Mouse (Mus musculus) heart, embryonic 13.5 days (tissue): Measurements from ENCODE around the gene Ppp1cb. TPM values are rescaled to one million over a fixed set of nuclear protein-coding genes. Genes with fewer than 3 reads are reported as not detected.
A peak's percentile ranks its signal among the peaks of the same experiment; 100 is the strongest.

Source experiments
- ATAC-seq: fragments of 200-750 bp; cut with Nextera tagmentation; 2 replicates; pipeline ENCODE4 v1.8.0; 2017; ENCODE audit warnings: moderate TSS enrichment; ENCODE audit not compliant: insufficient number of reproducible peaks, low FRiP score, low TSS enrichment; ENCODE audit errors: extremely low read depth
- H3K27ac ChIP-seq: fragments of 300-500 bp; sonication (generic); replicated peaks from 2 replicates; pipeline ENCODE4 v1.5.1; 2015; ENCODE audit warnings: moderate library complexity, mild to moderate bottlenecking, inconsistent platforms
- H3K27me3 ChIP-seq: fragments of 300-500 bp; sonication (generic); replicated peaks from 2 replicates; pipeline ENCODE4 v1.6.1; 2015; ENCODE audit warnings: mild to moderate bottlenecking, inconsistent platforms
- H3K36me3 ChIP-seq: fragments of 300-500 bp; sonication (generic); 2 replicates; pipeline ENCODE4 v1.6.1; 2015; ENCODE audit warnings: mild to moderate bottlenecking, inconsistent platforms
- H3K4me1 ChIP-seq: fragments of 300-500 bp; sonication (generic); 2 replicates; pipeline ENCODE4 v1.6.1; 2015; ENCODE audit warnings: inconsistent platforms
- H3K4me2 ChIP-seq: fragments of 300-500 bp; sonication (generic); 2 replicates; pipeline ENCODE4 v1.6.1; 2015; ENCODE audit warnings: inconsistent platforms, mild to moderate bottlenecking, moderate library complexity
- H3K4me3 ChIP-seq: fragments of 300-500 bp; sonication (generic); 2 replicates; pipeline ENCODE4 v1.5.1; 2015; ENCODE audit warnings: moderate library complexity, mild to moderate bottlenecking, inconsistent platforms
- H3K9ac ChIP-seq: fragments of 300-500 bp; sonication (generic); 2 replicates; pipeline ENCODE4 v1.6.1; 2015; ENCODE audit warnings: inconsistent platforms, mild to moderate bottlenecking, moderate library complexity
- H3K9me3 ChIP-seq: fragments of 300-500 bp; sonication (generic); 2 replicates; pipeline ENCODE4 v1.6.1; 2016; ENCODE audit warnings: inconsistent platforms
- WGBS: fragments of 180-500 bp; shearing (Covaris S2); methylation state at CpG from one replicate; pipeline ENCODE4 v1.1.7; 2015; ENCODE audit warnings: mixed read lengths; 5-methylcytosine and 5-hydroxymethylcytosine counted together
- polyA plus RNA-seq: library from polyadenylated mRNA; unstranded; fragments of >200 nt; fragmentation: Nextera tagmentation; extraction: Ambion mirVana; gene quantifications from 2 replicates; pipeline ENCODE4 v1.2.1, GENCODE M21; 2015

Gene Ppp1cb
- polyA plus RNA-seq, 1 experiment from 2014 or later, result 217 TPM

DNA sequence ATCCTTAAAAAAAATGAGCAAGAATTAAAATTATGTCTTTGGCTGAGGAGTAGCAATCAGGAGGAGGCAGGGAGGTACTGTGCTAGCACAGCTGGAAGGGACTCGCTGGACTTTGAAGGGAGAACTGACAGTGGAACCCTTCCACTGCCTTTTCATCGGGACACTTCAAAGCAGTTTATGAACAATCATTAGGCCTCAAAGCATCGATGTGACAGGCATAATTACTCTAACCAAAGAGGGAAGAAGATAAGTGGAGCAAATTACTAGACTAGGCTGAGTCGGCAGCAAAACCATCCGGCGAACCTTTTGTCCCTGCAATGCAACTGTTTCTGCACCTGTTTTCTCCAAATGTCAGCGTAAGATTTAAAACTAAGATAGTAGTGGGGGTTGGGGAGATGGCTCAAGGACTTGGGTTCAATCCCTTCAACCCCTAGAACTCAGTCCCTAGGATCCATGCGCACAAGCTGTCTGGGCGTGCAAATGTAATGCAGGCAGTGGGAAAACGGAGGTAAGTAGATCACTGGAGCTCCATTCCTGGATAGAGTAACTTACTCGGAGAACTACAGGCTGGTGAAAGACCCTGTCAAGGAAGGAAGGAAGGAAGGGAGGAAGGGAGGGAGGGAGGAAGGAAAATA lies 13.2 kb upstream of the Ppp1cb start:
- no peaks in the 10 kb centered on the region for H3K27me3 ChIP-seq
- no peaks in the 10 kb centered on the region for H3K9me3 ChIP-seq
- no peak for ATAC-seq
- no peak overlapping the region for H3K4me2 ChIP-seq
- no peak overlapping the region for H3K4me3 ChIP-seq
- no peak overlapping the region for H3K27ac ChIP-seq
- 67% methylated on average over 11 of the region's 11 CpGs for WGBS
- no peak overlapping the region for H3K9ac ChIP-seq
- peaks cover 11% of the 10 kb centered on the region for H3K4me1 ChIP-seq
- no peaks in the 10 kb centered on the region for H3K36me3 ChIP-seq

DNA sequence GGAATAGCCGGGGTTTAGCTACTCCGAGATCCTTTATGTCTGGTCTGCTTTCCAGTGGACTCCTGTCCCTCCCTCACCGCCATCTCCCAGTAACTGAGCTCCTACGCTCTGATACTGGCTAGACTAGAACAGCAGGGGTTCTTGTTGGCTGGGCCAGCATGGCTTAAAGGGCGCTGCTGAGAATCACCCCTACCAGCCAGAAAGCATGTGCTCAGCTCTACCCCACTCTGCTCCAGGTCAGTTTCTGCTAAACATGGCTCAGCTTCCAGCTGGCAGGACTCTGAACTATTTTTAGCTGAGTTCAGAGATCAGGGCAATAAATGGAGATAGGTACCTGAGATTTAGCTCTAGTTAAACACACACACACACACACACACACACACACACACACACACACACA lies 12.2 kb upstream of the Ppp1cb start:
- 0 out of 2 replicates have a peak overlapping the region, but pooled peaks have one; percentile 34 for H3K9ac ChIP-seq
- H3K27me3 ChIP-seq, result no peaks in the 10 kb centered on the region
- H3K36me3 ChIP-seq, result no peaks in the 10 kb centered on the region
- H3K27ac ChIP-seq, result peak overlapping the region; percentile 65
- WGBS, result 35% methylated on average over 5 of the region's 5 CpGs
- peaks cover 11% of the 10 kb centered on the region for H3K4me1 ChIP-seq
- no peaks in the 10 kb centered on the region for H3K9me3 ChIP-seq
- peak overlapping the region; percentile 24; the same call in 1 of the 2 replicates for H3K4me2 ChIP-seq
- ATAC-seq, result 0 out of 2 replicates have a peak, but pooled peaks have one; percentile 42
- H3K4me3 ChIP-seq, result no peak overlapping the region

DNA sequence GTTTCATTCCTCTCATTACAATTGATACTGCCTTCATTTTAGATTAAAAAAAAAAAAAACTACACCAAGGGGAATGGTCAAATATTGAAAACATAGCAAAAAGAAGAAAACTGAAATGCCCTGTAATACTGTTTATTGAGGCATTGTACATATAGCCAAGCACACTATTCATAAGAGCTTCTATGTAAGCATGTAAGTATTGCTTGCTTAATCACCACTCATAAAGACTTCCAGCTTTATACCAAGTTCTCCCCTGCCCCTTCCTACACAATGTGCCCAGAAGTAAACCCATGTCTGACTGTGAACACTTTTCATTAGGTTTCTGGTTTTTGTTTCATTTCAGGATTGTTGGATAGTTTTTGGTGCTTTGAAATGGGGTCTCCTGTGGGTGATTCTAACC lies 11.8 kb upstream of the Ppp1cb start:
- no peaks in the 10 kb centered on the region for H3K9me3 ChIP-seq
- H3K4me1 ChIP-seq, result peaks cover 11% of the 10 kb centered on the region
- H3K9ac ChIP-seq, result no peak overlapping the region
- no peak overlapping the region for H3K4me3 ChIP-seq
- H3K27me3 ChIP-seq, result no peaks in the 10 kb centered on the region
- 0 out of 2 replicates have a peak overlapping the region, but pooled peaks have one; percentile 24 for H3K27ac ChIP-seq
- H3K4me2 ChIP-seq, result no peak overlapping the region
- no peaks in the 10 kb centered on the region for H3K36me3 ChIP-seq
- no peak for ATAC-seq

DNA sequence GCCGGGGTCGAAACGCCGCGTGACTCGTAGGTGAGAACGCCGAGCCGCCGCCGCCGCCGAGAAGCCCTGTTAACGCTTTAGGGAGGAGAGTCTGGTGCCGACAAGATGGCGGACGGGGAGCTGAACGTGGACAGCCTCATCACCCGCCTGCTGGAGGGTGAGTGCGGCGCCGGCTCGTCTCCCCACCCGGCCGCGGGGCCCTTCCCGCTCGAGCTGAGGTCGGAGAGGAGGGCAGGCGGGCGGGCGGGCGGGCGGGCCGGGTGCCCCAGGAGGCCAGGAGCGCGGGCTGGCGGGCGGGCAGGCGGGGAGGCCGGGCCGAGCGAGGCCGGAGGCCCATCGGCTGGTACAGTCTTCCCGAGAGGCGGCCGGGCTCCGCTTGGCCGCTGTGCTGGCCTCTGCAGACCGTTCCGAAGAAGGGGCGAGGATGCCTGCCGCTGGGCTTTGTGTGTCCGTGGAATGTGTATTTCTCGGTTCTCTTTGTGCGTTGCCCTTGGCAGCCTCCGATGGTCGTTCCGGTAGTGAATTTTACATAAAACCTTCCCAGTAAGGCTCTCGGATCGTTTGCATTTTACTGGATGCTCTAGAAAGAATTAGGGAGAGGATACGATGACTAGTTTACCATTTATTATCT lies 723 bp downstream of the Ppp1cb start:
- Histone ChIP-seq H3K9me3 (no peaks in the 10 kb centered on the region), H3K4me2 (peak overlapping the region; percentile 65), H3K4me1 (peaks cover 36% of the 10 kb centered on the region), H3K27ac (peak overlapping the region; percentile 100), H3K4me3 (peak overlapping the region; percentile 95), H3K36me3 (no peaks in the 10 kb centered on the region), H3K9ac (peak overlapping the region; percentile 100), H3K27me3 (no peaks in the 10 kb centered on the region)
- under 1% methylated on average over 60 of the region's 63 CpGs for WGBS
- peak; percentile 62 for ATAC-seq

DNA sequence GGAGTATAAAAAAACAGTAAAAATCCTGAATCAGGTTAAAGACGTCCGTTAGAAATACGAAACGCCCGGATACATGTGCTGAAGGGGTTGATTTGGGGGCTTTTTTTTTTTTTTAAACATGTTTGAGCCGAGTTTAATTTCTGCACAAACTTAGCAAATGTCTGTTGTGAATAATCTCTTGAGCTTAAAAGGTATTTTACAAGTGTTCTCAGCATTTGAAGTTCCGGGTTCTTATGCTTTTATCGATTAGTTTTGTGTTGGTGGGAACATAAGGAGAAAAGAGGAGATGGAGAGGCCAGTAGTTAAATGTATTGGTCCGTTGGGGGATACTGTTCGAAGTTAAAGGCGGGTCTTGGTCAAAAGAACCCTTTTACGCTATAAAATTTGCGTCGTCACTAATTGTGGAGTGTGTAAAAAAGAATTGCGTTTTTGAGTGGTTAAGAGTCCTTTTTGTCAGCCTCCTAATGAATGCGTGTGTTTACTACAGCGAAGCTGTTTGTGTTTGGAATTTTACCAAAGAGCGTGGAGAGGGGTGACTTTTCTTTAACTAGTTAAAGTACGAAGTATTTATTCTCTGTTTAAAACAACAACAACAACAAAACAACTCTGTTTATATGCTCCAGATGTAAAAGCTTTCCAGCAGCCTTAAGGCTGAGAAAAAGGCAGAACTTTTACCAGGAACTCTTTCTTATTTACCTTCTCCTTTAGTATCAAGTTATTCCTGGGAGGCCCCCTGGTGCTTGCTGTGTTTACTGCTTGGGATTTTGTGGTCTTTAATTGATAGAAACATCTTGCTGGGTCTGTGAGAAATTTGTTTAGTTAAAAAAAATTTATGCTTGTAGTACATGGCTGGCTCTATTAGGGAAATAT lies 1.5 kb downstream of the Ppp1cb start:
- Histone ChIP-seq H3K27me3 (no peaks in the 10 kb centered on the region), H3K9ac (peak overlapping the region; percentile 100), H3K9me3 (no peaks in the 10 kb centered on the region), H3K4me3 (peak overlapping the region; percentile 95), H3K4me2 (peak overlapping the region; percentile 65), H3K36me3 (no peaks in the 10 kb centered on the region), H3K4me1 (peaks cover 40% of the 10 kb centered on the region), H3K27ac (peak overlapping the region; percentile 100)
- ATAC-seq, result no peak
- WGBS, result under 1% methylated on average over 19 of the region's 19 CpGs

DNA sequence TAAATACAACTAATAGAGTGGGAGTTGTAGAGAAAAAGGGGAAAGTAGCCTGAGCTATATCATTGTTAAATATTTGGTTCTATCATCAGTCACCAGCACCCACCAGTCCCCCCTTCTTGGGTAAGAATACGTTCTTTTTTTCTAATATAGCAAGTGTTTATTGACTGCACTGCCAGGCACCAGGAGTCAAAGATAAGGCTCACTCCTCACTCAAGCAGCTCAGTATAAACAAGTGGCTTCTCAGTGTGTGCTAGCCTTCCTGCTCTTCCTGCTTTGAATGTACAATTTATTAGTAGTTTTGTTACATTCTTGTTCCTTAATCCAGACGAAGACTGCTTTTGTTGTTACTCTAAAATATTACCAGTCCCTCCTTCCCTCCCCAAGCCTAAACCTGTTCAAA lies 2.3 kb downstream of the Ppp1cb start:
- peak overlapping the region; percentile 48; the same call in 1 of the 2 replicates for H3K27ac ChIP-seq
- H3K9me3 ChIP-seq, result no peaks in the 10 kb centered on the region
- H3K9ac ChIP-seq, result peak overlapping the region; percentile 66
- H3K4me1 ChIP-seq, result peaks cover 44% of the 10 kb centered on the region
- 11% methylated on average over 2 of the region's 2 CpGs for WGBS
- no peaks in the 10 kb centered on the region for H3K36me3 ChIP-seq
- H3K4me3 ChIP-seq, result peak overlapping the region; percentile 95
- H3K4me2 ChIP-seq, result peak overlapping the region; percentile 65
- no peak for ATAC-seq
- no peaks in the 10 kb centered on the region for H3K27me3 ChIP-seq

DNA sequence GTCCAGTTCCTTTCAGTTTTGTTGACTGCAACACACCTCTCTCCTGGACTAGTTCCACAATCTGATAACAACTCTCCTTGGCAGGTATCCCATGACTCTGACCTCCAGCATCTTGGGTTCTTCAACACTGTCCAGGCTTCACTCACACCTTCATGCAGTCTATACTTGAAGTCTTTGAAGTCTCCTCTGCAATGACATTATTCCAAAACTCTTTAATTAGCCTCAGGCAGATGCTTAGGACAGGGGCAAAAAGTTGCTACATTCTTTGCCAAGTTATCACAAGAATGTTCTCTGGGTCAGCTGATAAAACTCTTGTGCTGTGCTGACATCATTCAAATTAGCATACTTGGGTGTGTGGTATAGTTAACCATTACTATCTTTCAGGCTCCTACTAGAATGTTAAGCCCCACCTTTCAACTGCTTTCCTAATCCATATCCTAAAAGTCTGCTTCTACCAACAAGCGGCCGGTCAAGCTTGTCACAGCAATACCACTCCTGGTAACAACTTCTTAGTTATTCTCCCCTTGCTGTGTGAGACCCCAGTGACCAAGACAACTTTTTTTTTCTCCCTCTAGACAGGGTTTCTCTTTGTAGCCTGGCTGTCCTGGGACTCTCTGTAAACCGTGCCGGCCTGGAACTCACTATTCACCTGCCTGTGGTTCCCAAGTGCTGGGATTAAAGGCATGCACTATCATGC lies 13.8 kb downstream of the Ppp1cb start:
- 40% methylated on average over 4 of the region's 4 CpGs for WGBS
- 0 out of 2 replicates have a peak, but pooled peaks cover 3% of the 10 kb centered on the region for H3K36me3 ChIP-seq
- peak overlapping the region; percentile 2; the same call in 1 of the 2 replicates for H3K4me3 ChIP-seq
- H3K9ac ChIP-seq, result peak overlapping the region; percentile 38; the same call in 1 of the 2 replicates
- H3K27me3 ChIP-seq, result no peaks in the 10 kb centered on the region
- H3K27ac ChIP-seq, result peak overlapping the region; percentile 85
- no peaks in the 10 kb centered on the region for H3K9me3 ChIP-seq
- no peak for ATAC-seq
- peak overlapping the region; percentile 50 for H3K4me2 ChIP-seq
- H3K4me1 ChIP-seq, result peaks cover 59% of the 10 kb centered on the region

DNA sequence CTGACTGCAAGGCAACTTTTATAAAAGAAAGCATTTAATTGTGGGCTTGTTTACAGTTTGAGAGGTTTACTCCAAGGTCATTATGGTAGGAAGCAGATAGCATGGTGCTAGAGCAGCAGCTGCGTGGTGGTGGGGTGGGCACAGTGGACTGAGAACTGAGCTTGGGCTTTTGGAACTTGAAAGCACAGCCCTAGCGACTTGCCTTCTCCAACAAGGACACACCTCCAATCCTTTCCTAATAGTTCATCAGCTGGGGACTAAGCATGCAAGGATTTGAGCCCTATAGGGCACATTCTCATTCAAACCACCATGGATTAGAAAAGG lies 14.3 kb downstream of the Ppp1cb start:
- peak overlapping the region; percentile 85 for H3K27ac ChIP-seq
- H3K27me3 ChIP-seq, result no peaks in the 10 kb centered on the region
- peak overlapping the region; percentile 50 for H3K4me2 ChIP-seq
- H3K9me3 ChIP-seq, result no peaks in the 10 kb centered on the region
- H3K9ac ChIP-seq, result peak overlapping the region; percentile 38; the same call in 1 of the 2 replicates
- no peak for ATAC-seq
- peaks cover 60% of the 10 kb centered on the region for H3K4me1 ChIP-seq
- WGBS, result 38% methylated on average over 2 of the region's 2 CpGs
- 0 out of 2 replicates have a peak, but pooled peaks cover 3% of the 10 kb centered on the region for H3K36me3 ChIP-seq
- peak overlapping the region; percentile 2; the same call in 1 of the 2 replicates for H3K4me3 ChIP-seq

DNA sequence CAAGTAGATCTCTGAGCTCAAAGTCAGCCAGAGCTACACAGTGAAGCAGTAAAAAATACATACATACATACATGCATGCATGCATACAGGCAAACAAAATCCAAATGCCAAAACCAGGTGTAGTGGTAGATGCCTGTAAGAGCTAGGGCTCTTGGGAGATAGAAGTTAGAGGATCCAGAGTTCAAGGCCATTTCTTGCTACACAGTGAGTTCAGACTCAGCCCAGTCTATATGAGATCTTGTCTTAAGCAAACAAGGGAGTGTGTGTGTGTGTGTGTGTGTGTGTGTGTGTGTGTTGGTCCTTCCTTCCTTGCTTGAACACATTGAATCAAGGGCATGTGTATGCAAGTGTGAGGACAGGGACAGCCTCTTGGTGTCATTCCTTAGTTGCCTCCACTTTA lies 17.9 kb downstream of the Ppp1cb start:
- no peak overlapping the region for H3K4me3 ChIP-seq
- H3K27ac ChIP-seq, result no peak overlapping the region
- H3K9ac ChIP-seq, result no peak overlapping the region
- H3K4me1 ChIP-seq, result peaks cover 52% of the 10 kb centered on the region
- no peak overlapping the region for H3K4me2 ChIP-seq
- no peaks in the 10 kb centered on the region for H3K27me3 ChIP-seq
- no peak for ATAC-seq
- H3K9me3 ChIP-seq, result no peaks in the 10 kb centered on the region
- peaks cover 36% of the 10 kb centered on the region for H3K36me3 ChIP-seq

DNA sequence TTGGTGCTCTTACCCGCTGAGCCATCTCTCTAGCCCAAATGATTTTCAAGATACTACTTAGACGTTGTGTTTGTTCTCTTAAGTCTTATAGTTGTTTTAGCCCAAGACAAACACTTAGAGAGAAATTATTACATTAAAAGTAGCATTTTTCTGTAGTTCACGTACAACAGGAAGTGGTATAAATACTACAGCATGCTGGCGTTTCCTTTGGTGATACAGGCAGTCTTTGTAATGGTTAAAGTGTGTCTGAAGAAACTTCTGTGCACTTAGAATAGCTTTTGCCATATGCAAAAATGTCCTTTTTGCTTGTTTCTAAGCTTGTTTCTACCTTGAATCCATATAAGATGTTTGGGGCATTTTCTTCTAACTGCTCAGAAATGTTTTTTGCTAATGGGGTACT lies 20.3 kb downstream of the Ppp1cb start:
- Histone ChIP-seq H3K9ac (no peak overlapping the region), H3K9me3 (no peaks in the 10 kb centered on the region), H3K36me3 (peaks cover 54% of the 10 kb centered on the region), H3K4me2 (no peak overlapping the region), H3K27ac (no peak overlapping the region), H3K4me3 (no peak overlapping the region), H3K4me1 (peaks cover 32% of the 10 kb centered on the region), H3K27me3 (no peaks in the 10 kb centered on the region)
- 91% methylated on average over 4 of the region's 4 CpGs for WGBS
- no peak for ATAC-seq

DNA sequence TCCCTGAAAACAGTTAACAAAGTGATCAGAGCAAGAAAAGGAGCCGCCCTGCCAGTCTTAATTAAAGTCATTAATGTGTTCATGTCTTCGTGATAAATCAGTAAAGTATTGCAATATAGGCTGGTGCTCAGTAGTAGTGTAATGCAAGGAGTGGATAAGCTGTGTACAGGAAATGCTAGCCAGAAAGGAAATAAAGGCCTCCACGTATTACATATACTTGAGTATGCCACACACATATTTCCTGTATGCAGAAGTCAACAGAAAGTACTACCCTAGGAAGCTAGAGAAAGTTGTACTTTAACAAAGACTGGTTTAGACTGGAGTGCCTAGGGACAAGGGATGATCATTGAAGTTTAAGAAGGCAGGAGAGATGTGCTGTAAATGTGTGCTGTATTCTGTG lies 26.8 kb downstream of the Ppp1cb start:
- no peak overlapping the region for H3K27ac ChIP-seq
- no peaks in the 10 kb centered on the region for H3K27me3 ChIP-seq
- 92% methylated on average over 3 of the region's 3 CpGs for WGBS
- H3K4me2 ChIP-seq, result no peak overlapping the region
- H3K9ac ChIP-seq, result no peak overlapping the region
- H3K36me3 ChIP-seq, result peaks cover 92% of the 10 kb centered on the region
- no peaks in the 10 kb centered on the region for H3K9me3 ChIP-seq
- H3K4me1 ChIP-seq, result no peaks in the 10 kb centered on the region
- ATAC-seq, result no peak
- H3K4me3 ChIP-seq, result no peak overlapping the region
